Mouse (Mus musculus): Measurements from ENCODE around the gene Loxl3. TPM values are rescaled to one million over a fixed set of nuclear protein-coding genes. Genes with fewer than 3 reads are reported as not detected.
A peak's percentile ranks its signal among the peaks of the same experiment; 100 is the strongest.

Loxl3 gene
- polyA plus RNA-seq, 1 experiment from 2014 or later: 13.6 TPM

- peak; percentile 100 for DNase-seq (ENCODE audit: low spot score)
- under 1% methylated on average over 46 of the region's 46 CpGs for WGBS
- Histone ChIP-seq H3K27me3 (replicated peaks; ENCODE audit: control insufficient read depth, insufficient read depth, low read length) (peaks cover 48% of the 10 kb centered on the region), H3K36me3 (ENCODE audit: control insufficient read depth, insufficient read depth, low read length) (peaks cover 17% of the 10 kb centered on the region), H3K9me3 (ENCODE audit: control insufficient read depth, low read length) (no peaks in the 10 kb centered on the region), H3K4me2 (ENCODE audit: low read length) (peak overlapping the region; percentile 96), H3K9ac (ENCODE audit: low read length) (peak overlapping the region; percentile 68), H3K4me3 (ENCODE audit: low read depth, low read length) (peak overlapping the region; percentile 73), H3K27ac (ENCODE audit: low read depth) (peak overlapping the region; percentile 77), H3K4me1 (replicated peaks; ENCODE audit: control insufficient read depth, insufficient read depth, low read length) (peaks cover 12% of the 10 kb centered on the region)
- peak; percentile 90 for ATAC-seq (replicated peaks; ENCODE audit: low FRiP score, low TSS enrichment, low read depth)
Observed at GRCm38 (mm10) chr6:83078324-83078858, 44.4 kb downstream of the Loxl3 start.

GRCm38 (mm10) chr6:83080210-83080609, 46.2 kb downstream of the Loxl3 start:
- no peak for ATAC-seq (replicated peaks; ENCODE audit: low FRiP score, low TSS enrichment, low read depth)
- no peak overlapping the region for H3K4me2 ChIP-seq (ENCODE audit: low read length)

GRCm38 (mm10) chr6:83083497-83083896, 49.5 kb downstream of the Loxl3 start:
- Histone ChIP-seq H3K36me3 (ENCODE audit: control insufficient read depth, insufficient read depth, low read length) (peaks cover 17% of the 10 kb centered on the region), H3K4me1 (replicated peaks; ENCODE audit: control insufficient read depth, insufficient read depth, low read length) (peaks cover 19% of the 10 kb centered on the region), H3K4me2 (ENCODE audit: low read length) (no peak overlapping the region), H3K9ac (ENCODE audit: low read length) (no peak overlapping the region), H3K27me3 (replicated peaks; ENCODE audit: control insufficient read depth, insufficient read depth, low read length) (peaks cover 59% of the 10 kb centered on the region), H3K27ac (ENCODE audit: low read depth) (no peak overlapping the region), H3K4me3 (ENCODE audit: low read depth, low read length) (no peak overlapping the region), H3K9me3 (ENCODE audit: control insufficient read depth, low read length) (no peaks in the 10 kb centered on the region)
- WGBS: 21% methylated on average over 5 of the region's 5 CpGs
- DNase-seq (ENCODE audit: low spot score): no peak
- no peak for ATAC-seq (replicated peaks; ENCODE audit: low FRiP score, low TSS enrichment, low read depth)

More at GRCm38 (mm10) chr6:83080210-83080609, 46.2 kb downstream of the Loxl3 start:
- Histone ChIP-seq H3K27me3 (replicated peaks; ENCODE audit: control insufficient read depth, insufficient read depth, low read length) (peaks cover 48% of the 10 kb centered on the region), H3K4me1 (replicated peaks; ENCODE audit: control insufficient read depth, insufficient read depth, low read length) (peaks cover 12% of the 10 kb centered on the region), H3K36me3 (ENCODE audit: control insufficient read depth, insufficient read depth, low read length) (peaks cover 17% of the 10 kb centered on the region), H3K4me3 (ENCODE audit: low read depth, low read length) (no peak overlapping the region), H3K27ac (ENCODE audit: low read depth) (no peak overlapping the region), H3K9ac (ENCODE audit: low read length) (no peak overlapping the region), H3K9me3 (ENCODE audit: control insufficient read depth, low read length) (no peaks in the 10 kb centered on the region)
- WGBS: 93% methylated on average over 5 of the region's 5 CpGs
- no peak for DNase-seq (ENCODE audit: low spot score)

- Histone ChIP-seq H3K27me3 (replicated peaks; ENCODE audit: control insufficient read depth, insufficient read depth, low read length) (peaks cover 67% of the 10 kb centered on the region), H3K4me2 (ENCODE audit: low read length) (no peak overlapping the region), H3K4me1 (replicated peaks; ENCODE audit: control insufficient read depth, insufficient read depth, low read length) (peaks cover 14% of the 10 kb centered on the region), H3K27ac (ENCODE audit: low read depth) (no peak overlapping the region), H3K9ac (ENCODE audit: low read length) (no peak overlapping the region), H3K4me3 (ENCODE audit: low read depth, low read length) (no peak overlapping the region), H3K36me3 (ENCODE audit: control insufficient read depth, insufficient read depth, low read length) (peaks cover 17% of the 10 kb centered on the region), H3K9me3 (ENCODE audit: control insufficient read depth, low read length) (no peaks in the 10 kb centered on the region)
- DNase-seq (ENCODE audit: low spot score): no peak
- 10% methylated on average over 6 of the region's 6 CpGs for WGBS
- ATAC-seq (replicated peaks; ENCODE audit: low FRiP score, low TSS enrichment, low read depth): no peak
Observed at GRCm38 (mm10) chr6:83084477-83084876, 50.5 kb downstream of the Loxl3 start.

GRCm38 (mm10) chr6:83086121-83087035, 52.4 kb downstream of the Loxl3 start, which contains the start of gene Lbx2:
Lbx2 (plus strand) TSS chr6:83086367.
- Histone ChIP-seq H3K9ac (ENCODE audit: low read length) (no peak within 1 kb of the TSS), H3K4me2 (ENCODE audit: low read length) (peak within 1 kb of the TSS; percentile 44), H3K27ac (ENCODE audit: low read depth) (no peak within 1 kb of the TSS), H3K4me3 (ENCODE audit: low read depth, low read length) (peak within 1 kb of the TSS; percentile 21), H3K27me3 (replicated peaks; ENCODE audit: control insufficient read depth, insufficient read depth, low read length) (peaks cover 82% of the 10 kb centered on the region), H3K36me3 (ENCODE audit: control insufficient read depth, insufficient read depth, low read length) (peaks cover 5% of the 10 kb centered on the region; the same call in 1 of the 2 replicates), H3K9me3 (ENCODE audit: control insufficient read depth, low read length) (no peaks in the 10 kb centered on the region), H3K4me1 (replicated peaks; ENCODE audit: control insufficient read depth, insufficient read depth, low read length) (peaks cover 12% of the 10 kb centered on the region)
- ATAC-seq (replicated peaks; ENCODE audit: low FRiP score, low TSS enrichment, low read depth): no peak
- peak; percentile 65 for DNase-seq (ENCODE audit: low spot score)
- 2% methylated on average over 42 of the region's 42 CpGs for WGBS

- peak; percentile 73 for DNase-seq (ENCODE audit: low spot score)
- H3K9me3 ChIP-seq (ENCODE audit: control insufficient read depth, low read length): no peaks in the 10 kb centered on the region
- ATAC-seq (replicated peaks; ENCODE audit: low FRiP score, low TSS enrichment, low read depth): no peak
- H3K9ac ChIP-seq (ENCODE audit: low read length): 0 out of 2 replicates have a peak overlapping the region, but pooled peaks have one; percentile 16
- no peaks in the 10 kb centered on the region for H3K36me3 ChIP-seq (ENCODE audit: control insufficient read depth, insufficient read depth, low read length)
- peaks cover 12% of the 10 kb centered on the region for H3K4me1 ChIP-seq (replicated peaks; ENCODE audit: control insufficient read depth, insufficient read depth, low read length)
- no peak overlapping the region for H3K27ac ChIP-seq (ENCODE audit: low read depth)
- peak overlapping the region; percentile 27 for H3K4me3 ChIP-seq (ENCODE audit: low read depth, low read length)
- H3K27me3 ChIP-seq (replicated peaks; ENCODE audit: control insufficient read depth, insufficient read depth, low read length): peaks cover 82% of the 10 kb centered on the region
- WGBS: 4% methylated on average over 47 of the region's 47 CpGs
- peak overlapping the region; percentile 44 for H3K4me2 ChIP-seq (ENCODE audit: low read length)
Observed at GRCm38 (mm10) chr6:83087205-83087925, 53.4 kb downstream of the Loxl3 start.

GRCm38 (mm10) chr6:83087926-83088260, 53.9 kb downstream of the Loxl3 start:
- WGBS: 11% methylated on average over 9 of the region's 9 CpGs
- H3K9ac ChIP-seq (ENCODE audit: low read length): 0 out of 2 replicates have a peak overlapping the region, but pooled peaks have one; percentile 16

GRCm38 (mm10) chr6:83092416-83093127, 58.6 kb downstream of the Loxl3 start:
- H3K9me3 ChIP-seq (ENCODE audit: control insufficient read depth, low read length): no peaks in the 10 kb centered on the region
- WGBS: 18% methylated on average over 6 of the region's 6 CpGs
- H3K27me3 ChIP-seq (replicated peaks; ENCODE audit: control insufficient read depth, insufficient read depth, low read length): peaks cover 32% of the 10 kb centered on the region
- DNase-seq (ENCODE audit: low spot score) (no peak), ATAC-seq (replicated peaks; ENCODE audit: low FRiP score, low TSS enrichment, low read depth) (no peak)
- peaks cover 3% of the 10 kb centered on the region for H3K4me1 ChIP-seq (replicated peaks; ENCODE audit: control insufficient read depth, insufficient read depth, low read length)
- no peak overlapping the region for H3K4me3 ChIP-seq (ENCODE audit: low read depth, low read length)
- no peaks in the 10 kb centered on the region for H3K36me3 ChIP-seq (ENCODE audit: control insufficient read depth, insufficient read depth, low read length)
- no peak overlapping the region for H3K27ac ChIP-seq (ENCODE audit: low read depth)
- no peak overlapping the region for H3K4me2 ChIP-seq (ENCODE audit: low read length)
- no peak overlapping the region for H3K9ac ChIP-seq (ENCODE audit: low read length)

More at GRCm38 (mm10) chr6:83087926-83088260, 53.9 kb downstream of the Loxl3 start:
- Histone ChIP-seq H3K36me3 (ENCODE audit: control insufficient read depth, insufficient read depth, low read length) (no peaks in the 10 kb centered on the region), H3K4me3 (ENCODE audit: low read depth, low read length) (peak overlapping the region; percentile 27), H3K27me3 (replicated peaks; ENCODE audit: control insufficient read depth, insufficient read depth, low read length) (peaks cover 76% of the 10 kb centered on the region), H3K27ac (ENCODE audit: low read depth) (no peak overlapping the region), H3K4me1 (replicated peaks; ENCODE audit: control insufficient read depth, insufficient read depth, low read length) (peaks cover 12% of the 10 kb centered on the region), H3K4me2 (ENCODE audit: low read length) (peak overlapping the region; percentile 44), H3K9me3 (ENCODE audit: control insufficient read depth, low read length) (no peaks in the 10 kb centered on the region)
- DNase-seq (ENCODE audit: low spot score): no peak
- ATAC-seq (replicated peaks; ENCODE audit: low FRiP score, low TSS enrichment, low read depth): no peak

Measured in intestine, embryonic 14.5 days (tissue).